Mouse (Mus musculus) v-Abl transformed pro-B cells (cell line): Measurements from ENCODE around the gene Stk31.
"Not testable (repeated sequence)": the region's sequence is repeated elsewhere in the genome, so short reads cannot be mapped to it uniquely, and the experiment has no call there.

Source experiments
- in situ Hi-C, 2 experiments: fragments of 400-800 bp; cut with MboI; formaldehyde crosslinking; loops; one replicate each; pipeline ENCODE4 v1.15.1; 2025; ENCODE audit not compliant: unreplicated experiment in 2 of 2

Stk31 gene

DNA sequence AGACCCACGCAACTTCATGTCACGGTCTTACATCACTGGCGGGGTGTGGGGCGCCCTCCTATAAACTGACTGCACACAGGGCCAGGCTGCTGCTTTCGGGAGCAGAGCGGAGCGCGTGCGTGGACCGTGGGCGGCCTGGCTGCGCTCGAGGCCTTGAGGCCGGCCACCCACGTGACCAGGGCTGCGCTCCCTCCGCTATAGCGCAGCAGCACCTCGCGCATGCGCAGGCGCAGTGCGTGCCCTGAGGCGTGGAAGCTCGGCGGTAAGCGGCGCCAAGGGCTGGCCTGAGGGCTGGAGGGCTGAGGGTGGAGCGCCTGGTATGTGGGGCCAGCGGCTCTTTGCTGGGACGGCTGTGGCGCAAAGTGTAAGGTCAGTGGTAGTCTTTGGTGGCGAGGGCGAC lies at the start of gene Stk31:
TSS of gene Stk31 (plus strand) at position 289 of the 400 bp plus-strand sequence.
- in situ Hi-C loops = loop anchor here (5.0 to 25.0 kb wide), 8 partner anchors 128 to 851 kb away; partner anchors contain the start of genes Gpnmb (in 2 of the 2), AI854703 (in 1 of the 2) and Gimap8 (in 1 of the 2)

DNA sequence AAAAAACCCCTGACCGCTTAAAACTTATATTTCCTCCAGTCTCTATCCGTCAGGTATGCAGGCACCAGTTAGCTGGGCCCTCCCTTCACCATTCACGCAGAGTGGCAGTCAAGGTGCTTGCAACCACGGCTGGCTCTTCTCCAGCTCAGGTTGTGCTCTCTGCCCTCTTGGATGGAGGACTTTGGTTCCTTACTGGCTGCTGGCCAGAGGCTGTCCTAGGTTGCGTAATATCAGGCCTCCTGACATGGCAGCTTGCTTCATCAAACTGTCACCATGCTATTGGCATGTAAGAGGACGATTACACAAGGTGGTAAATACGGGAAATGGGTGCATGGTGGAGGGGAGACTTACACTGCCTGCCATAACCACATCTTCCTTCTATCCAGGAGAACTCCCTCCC lies 45.6 kb upstream of the Stk31 start:
- in situ Hi-C loops = no loop called here

GRCm38 (mm10) chr6:49354613-49355012 lies 40.8 kb upstream of the Stk31 start:
- in situ Hi-C loops = no loop called here

DNA sequence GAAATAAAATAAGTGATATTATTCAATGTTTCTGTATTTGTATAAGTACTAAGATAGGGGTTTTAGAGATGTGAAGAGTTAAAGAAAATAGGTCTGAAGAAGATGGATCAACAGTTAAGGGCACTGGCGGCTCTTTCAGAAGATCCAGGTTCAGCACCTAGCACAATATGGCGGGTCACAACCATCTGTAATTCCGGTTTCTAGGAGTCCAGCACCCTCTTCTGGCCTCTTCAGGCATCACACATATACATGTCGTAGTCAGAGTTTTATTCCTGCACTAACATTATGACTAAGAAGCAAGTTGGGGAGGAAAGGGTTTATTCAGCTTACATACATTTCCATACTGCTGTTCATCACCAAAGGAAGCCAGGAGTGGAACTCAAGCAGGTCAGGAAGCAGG lies 40.2 kb upstream of the Stk31 start:
- in situ Hi-C loops = no loop called here

DNA sequence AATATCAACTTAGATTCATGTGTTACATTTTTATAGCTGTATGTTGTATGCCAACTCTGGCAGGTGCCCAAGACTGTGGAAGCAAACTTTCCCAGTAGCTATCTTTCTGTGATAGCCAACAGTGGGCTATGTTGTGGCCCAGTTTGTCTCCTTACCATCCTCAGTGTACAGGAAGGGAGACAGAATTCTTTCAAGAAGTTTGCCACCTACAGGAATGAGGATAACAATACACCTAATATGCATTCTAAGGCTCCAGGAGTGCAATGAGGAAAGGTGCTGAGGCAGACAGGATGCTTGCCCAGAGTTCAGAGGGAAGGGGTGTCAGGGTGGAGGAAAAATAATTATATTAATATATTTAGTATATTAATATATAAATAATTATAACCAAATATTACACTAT lies 35.0 kb upstream of the Stk31 start:
- in situ Hi-C loops = no loop called here

DNA sequence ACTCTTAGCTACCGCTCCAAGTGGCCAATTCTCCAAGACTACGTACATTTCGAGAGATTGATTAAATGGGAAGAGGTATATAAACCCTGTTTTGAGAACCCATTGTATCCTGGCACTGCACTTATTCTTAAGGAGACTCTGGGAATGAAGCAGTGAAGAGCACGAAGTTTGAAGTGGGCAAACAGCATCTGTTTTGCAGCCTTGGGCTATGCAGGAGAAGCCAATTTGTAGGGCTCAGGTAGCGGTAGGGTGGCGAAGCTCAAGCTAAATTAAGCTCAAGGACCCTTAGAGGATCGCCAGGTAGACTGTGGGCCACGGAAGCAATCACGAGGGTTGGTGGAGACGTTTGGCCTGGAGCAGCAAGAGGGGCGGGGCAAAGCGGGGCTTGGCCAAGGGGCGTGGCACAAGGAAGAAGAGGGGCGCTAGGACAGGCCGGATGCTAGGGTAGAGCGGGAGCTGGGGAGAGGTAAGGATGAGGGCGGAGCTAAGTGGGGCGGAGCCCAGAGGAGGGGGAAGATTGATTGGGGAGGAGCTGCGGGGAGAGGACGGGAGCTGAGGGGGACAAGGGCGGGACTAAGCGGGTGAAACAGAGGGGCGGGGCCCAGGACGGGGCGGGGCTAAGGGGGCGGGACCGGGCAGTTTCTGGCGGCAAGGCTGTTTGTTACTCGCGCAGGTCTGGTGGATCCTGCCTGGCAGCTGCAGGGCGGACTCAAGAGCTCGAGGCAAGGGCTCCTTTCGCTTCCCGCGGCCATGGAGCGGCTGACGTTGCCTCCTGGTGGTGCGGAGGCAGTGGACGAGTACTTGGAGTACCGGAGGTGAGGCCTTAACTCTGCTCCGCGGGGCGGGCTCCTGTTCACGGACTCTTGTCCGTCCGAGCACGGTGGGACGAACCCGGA lies 28.0 kb upstream of the Stk31 start, which contains the start of gene Fam221a:
TSS of gene Fam221a (plus strand) at position 581 of the 896 bp plus-strand sequence.
- in situ Hi-C loops = no loop called here

GRCm38 (mm10) chr6:49368212-49368611 lies 27.2 kb upstream of the Stk31 start:
- in situ Hi-C loops = no loop called here

- in situ Hi-C loops = no loop called here
Measured at GRCm38 (mm10) chr6:49372705-49373104, 22.7 kb upstream of the Stk31 start.

- in situ Hi-C loops = no loop called here
Measured at GRCm38 (mm10) chr6:49373943-49374342, 21.5 kb upstream of the Stk31 start.

DNA sequence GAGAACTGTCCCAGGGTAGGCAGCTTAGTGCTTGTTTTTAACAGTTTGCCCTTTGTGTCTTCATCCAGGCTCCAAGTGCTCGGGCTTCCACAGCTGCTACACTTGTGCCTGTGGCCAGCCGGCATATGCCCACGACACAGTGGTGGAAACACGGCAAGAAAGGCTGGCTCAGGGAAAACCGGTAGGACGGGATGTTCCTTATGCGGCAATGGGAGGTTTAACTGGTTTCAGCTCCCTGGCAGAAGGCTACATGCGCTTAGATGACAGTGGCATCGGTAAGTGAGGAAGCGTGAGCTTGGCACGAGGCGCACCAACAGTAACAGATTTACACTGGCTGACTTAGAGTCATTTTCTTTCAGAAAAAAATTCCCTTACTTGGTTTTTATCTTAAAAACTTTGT lies 17.1 kb upstream of the Stk31 start:
- in situ Hi-C loops = loop anchor here in 1 of 2 experiments (25.0 kb wide), 1 partner anchor 741 kb away; the partner anchor contains the start of genes AI854703 and Gimap8

- in situ Hi-C loops = loop anchor here (10.0 to 25.0 kb wide), 5 partner anchors 359 to 849 kb away; partner anchors contain the start of genes AI854703 (in 1 of the 2), Gimap8 (in 1 of the 2) and Gpnmb (in 1 of the 2)
Measured at GRCm38 (mm10) chr6:49394276-49394675, 1.1 kb upstream of the Stk31 start.

- in situ Hi-C loops = loop anchor here (5.0 to 25.0 kb wide), 8 partner anchors 130 to 853 kb away; partner anchors contain the start of genes Gpnmb (in 2 of the 2), AI854703 (in 1 of the 2) and Gimap8 (in 1 of the 2)
Measured at GRCm38 (mm10) chr6:49397466-49397865, 2.1 kb downstream of the Stk31 start.

DNA sequence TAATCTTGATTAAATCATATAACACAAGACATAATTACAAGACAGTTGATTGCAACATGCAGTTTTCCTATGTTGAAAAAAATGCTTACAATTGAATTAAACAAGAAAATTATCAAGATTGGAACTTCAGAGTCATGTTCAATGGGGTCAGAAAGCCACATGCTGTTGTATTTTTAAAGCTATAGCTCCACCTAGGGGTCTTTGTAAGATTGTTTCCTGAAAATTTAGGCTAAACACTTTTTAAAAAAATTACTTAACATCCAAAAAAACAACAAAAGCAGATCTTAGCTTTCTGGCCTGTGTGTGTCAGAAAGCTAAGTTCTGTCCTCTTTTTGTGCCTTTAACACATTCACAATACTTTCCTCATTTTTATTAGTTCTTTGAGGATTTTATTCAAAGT lies 3.0 kb downstream of the Stk31 start:
- in situ Hi-C loops = loop anchor here (5.0 to 25.0 kb wide), 8 partner anchors 131 to 854 kb away; partner anchors contain the start of genes Gpnmb (in 2 of the 2), AI854703 (in 1 of the 2) and Gimap8 (in 1 of the 2)

DNA sequence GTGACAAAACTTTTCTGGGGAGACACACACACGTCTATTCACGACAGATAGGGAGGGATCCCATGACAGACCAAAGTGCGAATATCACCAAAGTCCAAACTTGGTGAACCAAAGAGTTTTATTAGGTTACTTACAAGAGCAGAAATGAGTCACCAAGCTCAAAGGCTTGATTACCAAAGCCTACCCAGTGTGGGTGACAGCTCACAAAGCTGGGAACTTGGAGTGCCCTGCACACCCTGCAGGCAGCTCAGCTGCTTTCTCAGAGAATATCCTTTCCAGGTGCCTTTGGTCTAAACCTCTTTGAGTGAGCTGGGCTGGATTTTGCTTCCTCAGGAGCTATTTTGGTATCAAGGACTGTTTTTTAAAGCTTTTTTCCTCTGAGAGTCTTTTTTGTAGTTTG lies 15.4 kb downstream of the Stk31 start:
- in situ Hi-C loops = no loop called here

- in situ Hi-C loops = not testable (repeated sequence)
Measured at GRCm38 (mm10) chr6:49412967-49413366, 17.6 kb downstream of the Stk31 start.

- in situ Hi-C loops = no loop called here
Measured at GRCm38 (mm10) chr6:49415971-49416370, 20.6 kb downstream of the Stk31 start.

- in situ Hi-C loops = no loop called here
Measured at GRCm38 (mm10) chr6:49437306-49437705, 41.9 kb downstream of the Stk31 start.

DNA sequence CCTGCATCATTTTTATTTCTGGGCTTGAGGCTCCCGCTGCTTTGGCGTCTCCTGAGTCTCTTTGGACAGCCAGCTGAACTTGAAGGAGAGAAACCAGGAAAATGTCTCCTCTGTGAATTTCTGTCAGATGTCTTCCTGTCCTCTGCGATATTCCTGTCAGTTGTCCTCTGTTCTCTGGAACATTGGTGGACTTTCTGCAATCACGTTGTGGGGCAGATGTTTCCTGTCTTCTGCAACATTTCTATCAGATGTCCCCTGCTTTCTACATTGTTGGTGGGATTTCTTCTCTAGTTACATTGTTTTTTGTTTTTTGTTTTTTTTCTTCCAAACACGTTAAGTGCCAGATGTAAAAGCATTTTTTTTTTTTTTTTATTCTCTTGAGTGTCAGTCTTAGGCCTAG lies 62.7 kb downstream of the Stk31 start:
- in situ Hi-C loops = no loop called here

GRCm38 (mm10) chr6:49483205-49483604 lies 87.8 kb downstream of the Stk31 start:
- in situ Hi-C loops = no loop called here

DNA sequence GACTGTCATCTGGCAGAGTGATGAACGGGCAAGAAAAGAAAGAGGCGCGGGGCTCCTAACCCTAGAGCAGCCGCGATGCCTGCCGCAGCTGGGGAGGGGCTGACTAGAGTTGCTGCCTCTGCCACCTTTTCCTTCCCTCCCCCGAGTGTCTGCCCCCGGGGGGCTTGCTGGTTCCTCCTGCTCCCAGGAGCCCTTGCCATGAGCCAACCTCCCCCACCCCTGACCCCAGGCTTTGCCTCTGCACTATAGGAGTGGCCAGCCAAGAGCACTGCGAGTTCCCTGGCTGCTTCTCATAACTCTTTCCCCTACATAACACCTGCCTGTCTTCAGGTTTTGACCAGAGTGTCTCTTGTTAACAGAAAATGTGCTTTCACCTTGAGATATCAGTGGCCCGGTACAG lies 96.1 kb downstream of the Stk31 start:
- in situ Hi-C loops = no loop called here

- in situ Hi-C loops = loop anchor here (5.0 to 10.0 kb wide), 4 partner anchors 586 to 998 kb away; no protein-coding TSS in a partner anchor
Measured at GRCm38 (mm10) chr6:49519053-49519452, 123.6 kb downstream of the Stk31 start.
